Mouse (Mus musculus): ENCODE data around the gene Srarp.

GRCm38 (mm10) chr4:141464722-141465121 is 28.8 kb upstream of the Srarp start:
- TF ChIP-seq POLR2A (IDR thresholded peaks at IDR 0.05; ENCODE audit: low read depth, low read length) (no peak), CTCF (IDR thresholded peaks at IDR 0.05; ENCODE audit: extremely low read depth, insufficient read depth, insufficient read length, insufficient replicate concordance) (no peak)

Measured in spleen, adult 2 months (tissue).